Mouse (Mus musculus) hindbrain, embryonic 11.5 days (tissue): Measurements from ENCODE around the gene Ext2. TPM values are rescaled to one million over a fixed set of nuclear protein-coding genes. Genes with fewer than 3 reads are reported as not detected.

Experiments
- ATAC-seq: fragments of 200-750 bp; cut with Nextera tagmentation; 2 replicates; pipeline ENCODE4 v1.8.0; 2017; ENCODE audit warnings: mild to moderate bottlenecking, moderate TSS enrichment, moderate library complexity; ENCODE audit not compliant: low FRiP score
- DNase-seq: peaks from one replicate; pipeline ENCODE4 v3.0.0-alpha.2; 2015; ENCODE audit warnings: low spot score
- H3K27ac ChIP-seq: fragments of 300-500 bp; sonication (generic); 2 replicates; pipeline ENCODE4 v1.5.1; 2014; ENCODE audit warnings: mild to moderate bottlenecking, low read depth, low read length
- H3K27me3 ChIP-seq: fragments of 300-500 bp; sonication (generic); 2 replicates; pipeline ENCODE4 v1.6.1; 2014; ENCODE audit warnings: mild to moderate bottlenecking, low read length, moderate library complexity, mixed read lengths; ENCODE audit not compliant: control insufficient read depth, insufficient read depth
- H3K36me3 ChIP-seq: fragments of 300-500 bp; sonication (generic); 2 replicates; pipeline ENCODE4 v1.6.1; 2014; ENCODE audit warnings: mild to moderate bottlenecking, low read length, moderate library complexity, mixed read lengths; ENCODE audit not compliant: control insufficient read depth, insufficient read depth
- H3K4me1 ChIP-seq: fragments of 300-500 bp; sonication (generic); replicated peaks from 2 replicates; pipeline ENCODE4 v1.6.1; 2014; ENCODE audit warnings: low read length, mixed read lengths; ENCODE audit not compliant: control insufficient read depth, insufficient read depth
- H3K4me2 ChIP-seq: fragments of 300-500 bp; sonication (generic); replicated peaks from 2 replicates; pipeline ENCODE4 v1.6.1; 2014; ENCODE audit warnings: mild to moderate bottlenecking, low read depth, low read length
- H3K4me3 ChIP-seq: fragments of 300-500 bp; sonication (generic); 2 replicates; pipeline ENCODE4 v1.5.1; 2014; ENCODE audit warnings: low read depth, low read length
- H3K9ac ChIP-seq: fragments of 300-500 bp; sonication (generic); 2 replicates; pipeline ENCODE4 v1.6.1; 2014; ENCODE audit warnings: low read depth, low read length
- H3K9me3 ChIP-seq: fragments of 300-500 bp; sonication (generic); 2 replicates; pipeline ENCODE4 v1.6.1; 2016; ENCODE audit warnings: low read length; ENCODE audit not compliant: control insufficient read depth
- WGBS: fragments of 180-500 bp; shearing (Covaris S2); extraction: QIAGEN DNeasy Blood & Tissue Kit; methylation state at CpG from one replicate; pipeline ENCODE4 v1.1.7; 2014; 5-methylcytosine and 5-hydroxymethylcytosine counted together
- polyA plus RNA-seq: library from polyadenylated mRNA; unstranded; fragments of >200 nt; fragmentation: Nextera tagmentation; extraction: Ambion mirVana; gene quantifications from 2 replicates; pipeline ENCODE4 v1.2.1, GENCODE M21; 2014

Gene Ext2
- polyA plus RNA-seq, 1 experiment from 2014 or later = 54.4 TPM

GRCm38 (mm10) chr2:93802947-93803346 lies 19.4 kb downstream of the Ext2 start:
- ATAC-seq = no peak
- H3K9ac ChIP-seq = no peak overlapping the region
- no peaks in the 10 kb centered on the region for H3K27me3 ChIP-seq
- no peaks in the 10 kb centered on the region; the same call in 1 of the 2 replicates for H3K4me1 ChIP-seq
- no peak for DNase-seq
- H3K9me3 ChIP-seq = no peaks in the 10 kb centered on the region
- no peak overlapping the region for H3K4me3 ChIP-seq
- no peaks in the 10 kb centered on the region for H3K36me3 ChIP-seq
- WGBS = 91% methylated on average over 2 of the region's 2 CpGs
- H3K27ac ChIP-seq = no peak overlapping the region
- no peak overlapping the region for H3K4me2 ChIP-seq

GRCm38 (mm10) chr2:93801097-93801496 lies 21.3 kb downstream of the Ext2 start:
- Histone ChIP-seq H3K4me1 (no peaks in the 10 kb centered on the region; the same call in 1 of the 2 replicates), H3K4me3 (no peak overlapping the region), H3K9ac (no peak overlapping the region), H3K9me3 (no peaks in the 10 kb centered on the region), H3K4me2 (no peak overlapping the region), H3K36me3 (no peaks in the 10 kb centered on the region), H3K27ac (no peak overlapping the region), H3K27me3 (no peaks in the 10 kb centered on the region)
- 80% methylated on average over 7 of the region's 7 CpGs for WGBS
- DNase-seq = no peak
- no peak for ATAC-seq

GRCm38 (mm10) chr2:93797162-93797795 lies 25.1 kb downstream of the Ext2 start:
- Histone ChIP-seq H3K27ac (no peak overlapping the region), H3K4me1 (no peaks in the 10 kb centered on the region; the same call in 1 of the 2 replicates), H3K27me3 (no peaks in the 10 kb centered on the region), H3K36me3 (peaks cover 5% of the 10 kb centered on the region; the same call in 1 of the 2 replicates), H3K9ac (no peak overlapping the region), H3K4me3 (no peak overlapping the region), H3K9me3 (no peaks in the 10 kb centered on the region), H3K4me2 (no peak overlapping the region)
- 82% methylated on average over 19 of the region's 19 CpGs for WGBS
- DNase-seq (no peak), ATAC-seq (no peak)

GRCm38 (mm10) chr2:93794375-93794774 lies 28.0 kb downstream of the Ext2 start:
- H3K4me3 ChIP-seq = no peak overlapping the region
- H3K4me2 ChIP-seq = no peak overlapping the region
- no peaks in the 10 kb centered on the region for H3K9me3 ChIP-seq
- 85% methylated on average over 5 of the region's 5 CpGs for WGBS
- H3K27ac ChIP-seq = no peak overlapping the region
- peaks cover 5% of the 10 kb centered on the region; the same call in 1 of the 2 replicates for H3K36me3 ChIP-seq
- no peaks in the 10 kb centered on the region for H3K27me3 ChIP-seq
- ATAC-seq (no peak), DNase-seq (no peak)
- H3K9ac ChIP-seq = no peak overlapping the region
- H3K4me1 ChIP-seq = no peaks in the 10 kb centered on the region

- Histone ChIP-seq H3K4me2 (no peak overlapping the region), H3K9ac (no peak overlapping the region), H3K36me3 (peaks cover 5% of the 10 kb centered on the region; the same call in 1 of the 2 replicates), H3K4me3 (no peak overlapping the region), H3K9me3 (no peaks in the 10 kb centered on the region), H3K4me1 (no peaks in the 10 kb centered on the region), H3K27me3 (no peaks in the 10 kb centered on the region), H3K27ac (no peak overlapping the region)
- 59% methylated on average over 13 of the region's 13 CpGs for WGBS
- ATAC-seq (no peak), DNase-seq (no peak)
These were observed 30.6 kb downstream of the Ext2 start for GRCm38 (mm10) chr2:93791516-93792499.

GRCm38 (mm10) chr2:93790798-93791345 lies 31.5 kb downstream of the Ext2 start:
- Histone ChIP-seq H3K4me3 (no peak overlapping the region), H3K4me1 (no peaks in the 10 kb centered on the region)
- 85% methylated on average over 4 of the region's 4 CpGs for WGBS

GRCm38 (mm10) chr2:93788557-93788956 lies 33.8 kb downstream of the Ext2 start:
- WGBS = 82% methylated on average over 5 of the region's 5 CpGs

More at GRCm38 (mm10) chr2:93790798-93791345, 31.5 kb downstream of the Ext2 start:
- ATAC-seq (no peak), DNase-seq (no peak)
- peaks cover 5% of the 10 kb centered on the region; the same call in 1 of the 2 replicates for H3K36me3 ChIP-seq
- no peak overlapping the region for H3K9ac ChIP-seq
- no peaks in the 10 kb centered on the region for H3K9me3 ChIP-seq
- H3K27ac ChIP-seq = no peak overlapping the region
- H3K4me2 ChIP-seq = no peak overlapping the region
- H3K27me3 ChIP-seq = no peaks in the 10 kb centered on the region

GRCm38 (mm10) chr2:93786175-93786574 lies 36.2 kb downstream of the Ext2 start:
- DNase-seq (peak; percentile 87), ATAC-seq (no peak)
- Histone ChIP-seq H3K4me3 (no peak overlapping the region), H3K36me3 (no peaks in the 10 kb centered on the region), H3K9ac (no peak overlapping the region), H3K27me3 (no peaks in the 10 kb centered on the region), H3K9me3 (no peaks in the 10 kb centered on the region), H3K4me1 (peaks cover 12% of the 10 kb centered on the region), H3K27ac (no peak overlapping the region), H3K4me2 (no peak overlapping the region)
- WGBS = 54% methylated on average over 4 of the region's 4 CpGs

More at GRCm38 (mm10) chr2:93788557-93788956, 33.8 kb downstream of the Ext2 start:
- no peak for DNase-seq
- Histone ChIP-seq H3K4me3 (no peak overlapping the region), H3K9me3 (no peaks in the 10 kb centered on the region), H3K27me3 (no peaks in the 10 kb centered on the region), H3K4me1 (peaks cover 12% of the 10 kb centered on the region), H3K36me3 (no peaks in the 10 kb centered on the region), H3K9ac (no peak overlapping the region), H3K4me2 (no peak overlapping the region), H3K27ac (no peak overlapping the region)
- ATAC-seq = no peak
